Mouse (Mus musculus) splenic B cell, adult 2 months (primary cell): Measurements from ENCODE around the gene Rpgr.

Experiments used
- DNase-seq: peaks from one replicate; pipeline ENCODE4 v3.0.0-alpha.2; 2011; ENCODE audit warnings: low read depth, low spot score
- H3K27me3 ChIP-seq: 2 replicates; pipeline ENCODE4 v1.6.1; 2012; ENCODE audit warnings: mild to moderate bottlenecking, low read length, moderate library complexity, mixed read lengths; ENCODE audit not compliant: control insufficient read depth, poor library complexity, insufficient read depth, severe bottlenecking
- H3K36me3 ChIP-seq: 2 replicates; pipeline ENCODE4 v1.6.1; 2012; ENCODE audit warnings: mild to moderate bottlenecking, low read length, moderate library complexity, mixed read lengths; ENCODE audit not compliant: control insufficient read depth, poor library complexity, insufficient read depth, severe bottlenecking

Rpgr gene

GRCm38 (mm10) chrX:10216410-10216949, at the start of gene Rpgr:
TSS of gene Rpgr (minus strand) at chrX:10216920.
- no peaks in the 10 kb centered on the region for H3K36me3 ChIP-seq
- H3K27me3 ChIP-seq, result no peaks in the 10 kb centered on the region
- DNase-seq, result peak; percentile 93

GRCm38 (mm10) chrX:10258260-10258659, 41.5 kb upstream of the Rpgr start:
- H3K27me3 ChIP-seq, result no peaks in the 10 kb centered on the region
- H3K36me3 ChIP-seq, result no peaks in the 10 kb centered on the region
- DNase-seq, result no peak

GRCm38 (mm10) chrX:10257774-10258173, 41.1 kb upstream of the Rpgr start:
- no peaks in the 10 kb centered on the region for H3K27me3 ChIP-seq
- no peak for DNase-seq
- H3K36me3 ChIP-seq, result no peaks in the 10 kb centered on the region

DNA sequence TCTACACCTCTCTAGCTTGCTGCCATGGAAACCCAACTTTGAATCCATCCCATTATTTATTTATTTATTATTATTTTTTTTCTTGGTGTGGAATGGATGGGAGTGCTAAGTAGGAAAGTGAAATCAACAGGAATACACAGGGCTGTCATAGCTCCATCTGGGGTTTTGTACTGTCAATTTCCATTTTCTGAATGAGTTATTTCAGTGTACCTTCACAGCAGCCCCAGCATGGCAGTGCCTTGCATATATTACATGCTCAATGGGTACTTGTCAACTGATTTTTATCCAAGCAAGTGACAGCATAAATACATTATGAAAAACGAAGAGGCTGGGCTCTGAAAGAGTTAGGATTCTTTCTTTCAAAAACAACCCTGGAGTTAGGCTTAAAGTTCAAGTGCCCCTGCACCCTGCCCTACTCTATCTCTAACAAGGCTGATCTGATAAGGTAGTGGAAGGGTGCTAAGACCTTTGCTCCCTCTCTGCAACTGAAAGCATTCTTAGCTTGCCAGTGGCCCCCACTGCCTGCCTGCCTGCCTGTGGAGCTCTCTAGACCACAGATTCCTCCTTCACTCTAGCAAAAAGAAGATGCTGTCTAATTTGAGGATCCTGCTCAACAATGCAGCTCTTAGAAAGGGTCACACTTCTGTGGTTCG, 35.3 kb upstream of the Rpgr start, which contains the start of gene Otc:
TSS of gene Otc (plus strand) at position 454 of the 653 bp plus-strand sequence.
- no peaks in the 10 kb centered on the region for H3K27me3 ChIP-seq
- no peak for DNase-seq
- H3K36me3 ChIP-seq, result no peaks in the 10 kb centered on the region

DNA sequence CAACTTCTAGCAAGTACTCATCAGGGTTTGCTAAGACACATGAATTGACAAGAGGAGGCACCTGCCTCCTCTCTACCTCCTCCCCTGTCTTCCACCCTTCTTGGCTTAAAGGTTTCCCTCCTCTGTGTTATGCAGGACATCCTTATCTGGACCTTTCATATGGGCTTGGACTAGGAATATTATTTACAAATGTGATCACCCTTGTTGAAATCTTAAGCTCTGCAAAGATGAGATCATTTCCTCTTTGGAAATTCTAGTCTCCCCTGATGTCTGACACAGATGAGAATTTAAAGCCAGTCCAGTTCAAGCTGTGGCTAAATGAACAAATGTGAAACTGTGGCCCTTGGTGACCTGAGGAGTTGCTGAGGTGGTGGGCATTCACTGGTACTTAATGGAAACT, 34.6 kb upstream of the Rpgr start:
- no peak for DNase-seq
- no peaks in the 10 kb centered on the region for H3K27me3 ChIP-seq
- H3K36me3 ChIP-seq, result no peaks in the 10 kb centered on the region

- no peak for DNase-seq
- Histone ChIP-seq H3K27me3 (no peaks in the 10 kb centered on the region), H3K36me3 (no peaks in the 10 kb centered on the region)
Observed at GRCm38 (mm10) chrX:10243916-10244315, 27.2 kb upstream of the Rpgr start.

DNA sequence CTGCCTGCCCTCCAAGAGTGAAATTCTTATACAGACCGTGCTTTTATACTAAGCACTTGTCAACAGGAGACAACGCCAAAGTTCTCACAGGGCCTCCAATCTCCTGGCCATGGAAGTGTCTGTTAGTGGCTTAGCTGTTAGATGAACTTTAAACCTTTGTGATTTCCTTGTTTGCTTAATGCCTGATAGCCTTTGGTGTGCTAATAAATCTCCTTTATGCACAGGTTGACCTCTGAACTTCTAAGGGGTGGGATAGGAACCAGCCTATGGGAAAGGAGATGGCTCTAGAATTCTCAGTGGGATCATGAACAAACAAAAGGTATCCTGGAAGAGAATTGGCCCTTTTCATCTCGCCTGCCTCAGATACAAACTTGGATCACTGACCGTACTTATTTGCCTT, 22.8 kb upstream of the Rpgr start:
- Histone ChIP-seq H3K36me3 (no peaks in the 10 kb centered on the region), H3K27me3 (no peaks in the 10 kb centered on the region)
- no peak for DNase-seq

DNA sequence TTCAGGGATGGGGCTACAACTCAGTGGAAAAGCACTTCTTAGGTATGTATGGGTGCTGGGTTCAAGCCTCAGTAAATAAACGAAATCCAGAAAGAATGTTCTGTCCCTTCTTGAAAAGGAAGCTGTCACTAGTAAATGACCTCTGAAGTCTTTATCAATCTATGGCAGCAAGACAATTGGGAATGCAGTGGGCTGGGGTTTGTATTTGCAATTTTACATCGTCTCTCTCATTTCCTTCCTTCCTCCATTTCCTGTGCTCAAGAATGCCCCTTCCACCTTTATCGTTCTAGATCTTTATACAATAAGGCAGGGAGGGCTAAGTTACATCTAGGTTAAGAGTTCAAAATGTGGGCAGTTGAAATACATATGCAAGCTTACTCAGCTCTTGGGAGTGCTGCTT, 17.9 kb upstream of the Rpgr start:
- no peaks in the 10 kb centered on the region for H3K27me3 ChIP-seq
- no peaks in the 10 kb centered on the region for H3K36me3 ChIP-seq
- DNase-seq, result no peak

- Histone ChIP-seq H3K27me3 (no peaks in the 10 kb centered on the region), H3K36me3 (no peaks in the 10 kb centered on the region)
- DNase-seq, result no peak
Observed at GRCm38 (mm10) chrX:10233051-10233450, 16.3 kb upstream of the Rpgr start.

DNA sequence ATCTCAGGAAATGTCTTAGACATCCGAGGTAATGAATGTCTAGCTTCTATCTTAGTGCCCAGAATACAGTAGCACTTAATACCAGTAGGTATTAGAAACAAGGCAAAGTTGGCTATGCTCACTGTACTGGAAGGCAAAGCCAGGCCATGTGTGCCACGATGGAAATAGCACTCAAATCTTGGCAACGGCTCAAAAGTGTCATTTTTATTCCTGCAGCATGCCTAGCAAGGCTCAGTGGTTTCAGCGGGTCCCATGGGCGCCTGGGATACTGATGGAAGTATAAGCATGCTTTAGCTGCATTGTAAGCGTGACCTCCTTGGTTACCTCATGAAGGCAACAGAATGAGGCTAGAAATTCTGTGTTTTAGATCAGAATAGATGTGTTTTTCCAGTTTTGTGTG, 2.6 kb upstream of the Rpgr start:
- DNase-seq, result no peak
- Histone ChIP-seq H3K27me3 (no peaks in the 10 kb centered on the region), H3K36me3 (no peaks in the 10 kb centered on the region)

- Histone ChIP-seq H3K36me3 (no peaks in the 10 kb centered on the region), H3K27me3 (no peaks in the 10 kb centered on the region)
- DNase-seq, result peak; percentile 68
Observed at GRCm38 (mm10) chrX:10215972-10216371, 748 bp downstream of the Rpgr start.

DNA sequence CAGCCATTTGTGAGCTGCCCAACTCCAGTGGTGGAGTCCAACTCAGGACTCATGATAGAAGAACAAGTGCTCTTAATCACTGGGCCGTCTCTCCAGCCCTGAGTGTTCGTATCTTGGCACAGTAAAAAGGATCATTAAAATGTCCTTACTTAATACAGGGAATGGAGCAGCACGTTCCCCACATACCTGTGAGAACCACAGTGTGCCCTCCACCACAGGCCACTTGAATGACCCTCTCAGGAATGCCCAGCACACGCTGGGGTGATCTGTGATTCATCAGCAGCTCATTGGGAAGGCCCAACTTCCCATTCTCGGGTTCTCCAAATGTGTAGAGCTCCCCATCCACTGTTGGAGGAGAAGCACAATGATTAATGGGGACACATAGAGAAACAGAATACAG, 10.8 kb downstream of the Rpgr start:
- Histone ChIP-seq H3K27me3 (no peaks in the 10 kb centered on the region), H3K36me3 (peaks cover 2% of the 10 kb centered on the region; the same call in 1 of the 2 replicates)
- DNase-seq, result no peak

DNA sequence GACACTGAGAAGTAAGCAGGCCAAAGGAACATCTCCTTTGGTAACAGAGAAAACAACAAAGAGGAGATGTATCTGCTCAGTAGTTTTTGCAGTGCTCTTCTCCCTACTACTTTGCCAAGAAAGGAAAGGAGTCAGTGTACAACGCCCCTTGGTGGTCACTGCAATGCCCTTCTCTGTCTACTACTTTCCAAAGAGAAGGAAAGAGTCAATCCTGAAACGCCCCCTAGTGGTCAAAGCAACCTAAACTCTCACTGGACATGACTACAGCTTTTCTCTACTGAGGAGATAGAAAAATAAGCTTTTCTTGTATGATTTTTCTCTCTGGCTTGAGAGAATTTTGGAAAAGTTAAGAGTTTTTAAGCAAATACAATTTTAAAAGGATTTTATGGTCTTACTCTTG, 15.4 kb downstream of the Rpgr start:
- no peaks in the 10 kb centered on the region for H3K27me3 ChIP-seq
- no peaks in the 10 kb centered on the region for H3K36me3 ChIP-seq
- peak; percentile 57 for DNase-seq

DNA sequence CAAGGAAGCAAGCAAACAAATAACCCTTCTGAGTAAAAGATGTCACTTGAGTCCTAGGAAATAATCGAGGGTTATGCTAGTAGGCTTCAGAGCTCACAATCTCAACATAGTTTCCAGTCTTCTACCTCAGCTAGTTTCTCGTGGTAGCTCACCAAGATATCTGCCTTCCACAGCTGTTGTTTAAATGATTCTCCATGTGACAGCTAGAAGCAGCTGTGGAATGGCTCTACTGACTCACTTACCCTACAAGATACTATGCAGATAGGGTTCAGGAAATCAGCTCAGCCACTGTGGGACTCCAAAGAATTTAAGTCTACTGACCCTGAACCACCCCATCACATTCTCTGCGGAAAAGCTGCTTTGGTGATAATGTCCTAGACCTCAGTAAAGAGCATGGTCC, 64.3 kb downstream of the Rpgr start:
- DNase-seq, result no peak

DNA sequence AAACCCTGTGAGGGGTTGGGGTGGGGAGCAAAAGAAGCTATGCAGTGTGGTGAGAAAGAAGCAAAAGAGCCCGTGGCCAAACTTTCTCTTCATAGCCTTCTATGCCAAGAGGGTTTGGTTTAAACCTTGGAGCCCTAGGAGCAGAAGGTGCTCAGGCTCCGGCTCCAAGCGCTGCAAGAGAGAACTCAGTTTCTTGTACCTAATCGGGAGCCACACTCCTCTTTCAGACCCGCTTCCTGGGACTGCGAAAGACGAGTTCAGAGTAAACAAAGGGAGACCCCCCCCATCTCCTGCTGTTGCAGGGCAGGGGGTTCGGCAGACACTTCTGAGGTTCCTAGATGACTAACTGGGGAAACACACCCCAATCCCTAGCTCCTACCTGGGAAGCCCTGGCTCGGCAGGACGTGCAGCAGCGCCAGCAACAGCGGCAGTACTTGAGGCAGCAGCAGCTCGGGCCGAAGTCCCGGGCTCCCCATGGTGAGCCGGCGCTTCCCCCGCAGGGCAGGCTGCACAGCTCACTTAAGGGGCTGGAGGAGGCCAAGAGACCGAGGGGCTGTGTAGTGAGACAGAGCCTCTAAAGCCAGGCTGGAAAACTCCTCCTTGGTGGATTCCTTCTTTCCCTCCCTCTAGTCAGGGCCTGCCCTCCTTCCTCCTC, 99.5 kb downstream of the Rpgr start, which contains the start of gene Srpx:
TSS of gene Srpx (minus strand) at position 645 of the 655 bp plus-strand sequence.
- Histone ChIP-seq H3K36me3 (no peaks in the 10 kb centered on the region), H3K27me3 (no peaks in the 10 kb centered on the region)
- DNase-seq, result no peak

More for the DNA sequence above, 64.3 kb downstream of the Rpgr start:
- no peaks in the 10 kb centered on the region for H3K36me3 ChIP-seq
- H3K27me3 ChIP-seq, result no peaks in the 10 kb centered on the region
